Mouse (Mus musculus) brain, adult 10 weeks (tissue): ENCODE results near the gene Emc4. TPM values are rescaled to one million over a fixed set of nuclear protein-coding genes. Genes with fewer than 3 reads are reported as not detected.

ENCODE experiments used
- polyA plus RNA-seq: library from polyadenylated mRNA; stranded (reverse); fragments of 350-450 nt; fragmentation: Illumina TruSeq; extraction: RNeasy Lipid Tissue Mini Kit (QIAGEN cat#74804); gene quantifications from one replicate; pipeline ENCODE4 v1.2.3, GENCODE M21; 2015; ENCODE audit warnings: low read depth, low replicate concordance

Emc4 gene
- polyA plus RNA-seq = 344 TPM

GRCm38 (mm10) chr2:112367726-112368673 lies at the start of gene Emc4:
Gene Emc4 (minus strand): TSS chr2:112368027.

DNA sequence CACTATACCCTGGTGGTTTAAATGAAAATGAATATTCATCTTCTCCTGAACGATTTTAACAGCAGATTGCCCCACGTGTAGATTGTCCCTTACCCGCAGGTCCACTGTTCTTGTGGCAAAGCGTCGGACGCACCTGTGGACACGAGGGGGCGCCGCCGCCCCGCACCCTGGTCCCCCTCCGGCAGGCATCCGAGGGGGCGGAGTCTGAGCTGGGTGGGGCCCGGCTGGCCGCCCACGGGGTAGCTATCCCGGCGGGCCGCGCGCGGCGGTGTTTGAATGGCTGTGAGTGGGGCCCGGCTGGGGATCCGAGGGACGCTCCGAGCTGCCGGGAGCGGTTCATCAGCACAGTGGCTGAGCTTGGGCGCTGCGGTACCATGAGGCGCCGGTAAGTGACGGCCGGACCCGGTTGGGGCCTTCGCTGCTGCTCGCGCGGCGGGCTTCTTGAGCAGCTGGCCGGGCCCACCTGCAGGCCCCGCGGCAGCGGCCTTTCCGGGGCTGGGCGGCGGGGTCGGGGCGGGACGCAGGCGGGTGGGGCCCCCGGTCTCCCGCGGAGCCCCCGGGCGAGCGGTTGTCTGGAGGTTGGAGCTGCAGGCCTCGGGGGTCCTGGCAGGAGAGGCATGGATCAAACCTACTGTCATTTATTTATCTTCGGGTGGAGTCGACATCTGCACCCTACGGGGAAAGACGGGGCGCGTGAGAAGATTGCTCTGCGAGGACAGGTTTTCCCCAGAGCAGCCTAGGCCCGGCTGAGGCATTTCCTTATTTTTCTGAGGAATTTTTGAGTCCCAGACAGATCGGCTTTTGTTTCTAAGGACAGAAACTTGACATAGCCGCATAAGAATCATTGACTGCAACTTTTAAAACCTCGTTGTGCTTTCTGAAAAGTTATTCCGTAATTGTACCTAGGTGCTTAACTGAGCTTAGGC lies 11.4 kb upstream of the Emc4 start, which contains the start of gene Katnbl1:
Gene Katnbl1 (plus strand): TSS at position 239 of the 926 bp plus-strand sequence.

Other genes starting within 250 kb of the Emc4 start
- not detected for gene Olfr1316, start 233.1 kb downstream of the Emc4 start, polyA plus RNA-seq
- gene Olfr1317, start 227.7 kb downstream of the Emc4 start, polyA plus RNA-seq = not detected
- not detected for gene Olfr1318, start 213.8 kb downstream of the Emc4 start, polyA plus RNA-seq
- 120 TPM for gene Lpcat4, start 128.6 kb downstream of the Emc4 start, polyA plus RNA-seq
- gene Nutm1, start 108.7 kb downstream of the Emc4 start, polyA plus RNA-seq = not detected
- 93.6 TPM for gene Nop10, start 106.1 kb downstream of the Emc4 start, polyA plus RNA-seq
- 75.7 TPM for gene Slc12a6, start 102.2 kb downstream of the Emc4 start, polyA plus RNA-seq
- gene Gm21985, start 101.7 kb downstream of the Emc4 start, polyA plus RNA-seq = 1.1 TPM
- gene Katnbl1, start 11.2 kb upstream of the Emc4 start, polyA plus RNA-seq = 14.8 TPM
- gene Emc7, start 87.0 kb upstream of the Emc4 start, polyA plus RNA-seq = 54.2 TPM
- gene Chrm5, start 112.7 kb upstream of the Emc4 start, polyA plus RNA-seq = 0.76 TPM
- gene Aven, start 124.9 kb upstream of the Emc4 start, polyA plus RNA-seq = 10.6 TPM